Mouse (Mus musculus) olfactory bulb, adult 2 months (tissue): Measurements from ENCODE around the gene Arhgap21. TPM values are rescaled to one million over a fixed set of nuclear protein-coding genes. Genes with fewer than 3 reads are reported as not detected.

ENCODE experiments used
- H3K27ac ChIP-seq: fragments of 200-500 bp; 2 replicates; pipeline ENCODE4 v1.5.1; 2012; ENCODE audit warnings: low read depth, low read length; ENCODE audit not compliant: insufficient read depth
- H3K4me1 ChIP-seq: fragments of 200-500 bp; 2 replicates; pipeline ENCODE4 v1.6.1; 2012; ENCODE audit warnings: low read length; ENCODE audit not compliant: control insufficient read depth, insufficient read depth
- H3K4me3 ChIP-seq: fragments of 200-500 bp; 2 replicates; pipeline ENCODE4 v1.5.1; 2012; ENCODE audit warnings: mild to moderate bottlenecking, low read depth, low read length, moderate library complexity; ENCODE audit not compliant: insufficient read depth
- CTCF ChIP-seq: fragments of 200-500 bp; IDR thresholded peaks from 2 replicates; pipeline ENCODE4 v1.5.1; 2012; ENCODE audit warnings: low read depth, mild to moderate bottlenecking, low read length, moderate library complexity; ENCODE audit not compliant: insufficient read depth
- POLR2A ChIP-seq: fragments of 200-500 bp; IDR thresholded peaks from 2 replicates; pipeline ENCODE4 v1.6.1; 2012; ENCODE audit warnings: mild to moderate bottlenecking, low read depth, low read length, moderate library complexity; ENCODE audit not compliant: insufficient read depth
- WGBS: fragments of 180-500 bp; shearing (Covaris S2); methylation state at CpG from one replicate; pipeline ENCODE4 v1.1.7; 2018; 5-methylcytosine and 5-hydroxymethylcytosine counted together
- polyA plus RNA-seq: library from polyadenylated mRNA; stranded (reverse); fragments of >200 nt; gene quantifications from 2 replicates; pipeline ENCODE4 v1.2.4, GENCODE M21; 2012; ENCODE audit warnings: low replicate concordance; ENCODE audit not compliant: missing spikeins, insufficient read depth, insufficient read length

The Arhgap21 gene
- polyA plus RNA-seq, 1 experiment: not detected

GRCm38 (mm10) chr2:20947036-20947435, 21.6 kb downstream of the Arhgap21 start:
- Histone ChIP-seq H3K4me1 (peaks cover 2% of the 10 kb centered on the region; the same call in 1 of the 2 replicates), H3K27ac (no peak overlapping the region), H3K4me3 (no peak overlapping the region)
- WGBS: 76% methylated on average over 1 of the region's 1 CpGs
- no peak for TF ChIP-seq CTCF
- TF ChIP-seq POLR2A: no peak

GRCm38 (mm10) chr2:20945596-20945995, 23.1 kb downstream of the Arhgap21 start:
- Histone ChIP-seq H3K4me1 (peaks cover 2% of the 10 kb centered on the region; the same call in 1 of the 2 replicates), H3K4me3 (no peak overlapping the region), H3K27ac (no peak overlapping the region)
- 87% methylated on average over 5 of the region's 5 CpGs for WGBS
- no peak for TF ChIP-seq POLR2A
- TF ChIP-seq CTCF: no peak

GRCm38 (mm10) chr2:20943730-20944454, 24.8 kb downstream of the Arhgap21 start:
- 28% methylated on average over 7 of the region's 7 CpGs for WGBS
- Histone ChIP-seq H3K27ac (peak overlapping the region; percentile 58; the same call in 1 of the 2 replicates), H3K4me1 (peaks cover 2% of the 10 kb centered on the region; the same call in 1 of the 2 replicates), H3K4me3 (no peak overlapping the region)
- TF ChIP-seq POLR2A: no peak
- no peak for TF ChIP-seq CTCF

GRCm38 (mm10) chr2:20943222-20943621, 25.5 kb downstream of the Arhgap21 start:
- peak overlapping the region; percentile 58; the same call in 1 of the 2 replicates for H3K27ac ChIP-seq
- no peak overlapping the region for H3K4me3 ChIP-seq
- 1% methylated on average over 5 of the region's 5 CpGs for WGBS

GRCm38 (mm10) chr2:20942434-20943198, 26.1 kb downstream of the Arhgap21 start:
- Histone ChIP-seq H3K27ac (peak overlapping the region; percentile 31; the same call in 1 of the 2 replicates), H3K4me1 (peaks cover 2% of the 10 kb centered on the region; the same call in 1 of the 2 replicates), H3K4me3 (no peak overlapping the region)
- no peak for TF ChIP-seq POLR2A
- no peak for TF ChIP-seq CTCF
- WGBS: 55% methylated on average over 10 of the region's 10 CpGs

More at GRCm38 (mm10) chr2:20943222-20943621, 25.5 kb downstream of the Arhgap21 start:
- TF ChIP-seq POLR2A (no peak), CTCF (no peak)
- H3K4me1 ChIP-seq: peaks cover 2% of the 10 kb centered on the region; the same call in 1 of the 2 replicates

- no peak overlapping the region for H3K27ac ChIP-seq
- peaks cover 2% of the 10 kb centered on the region; the same call in 1 of the 2 replicates for H3K4me1 ChIP-seq
- no peak for TF ChIP-seq POLR2A
- TF ChIP-seq CTCF: no peak
- H3K4me3 ChIP-seq: no peak overlapping the region
Measured at GRCm38 (mm10) chr2:20941105-20941504, 27.6 kb downstream of the Arhgap21 start.

- Histone ChIP-seq H3K4me3 (no peak overlapping the region), H3K27ac (no peak overlapping the region), H3K4me1 (peaks cover 2% of the 10 kb centered on the region; the same call in 1 of the 2 replicates)
- 55% methylated on average over 3 of the region's 3 CpGs for WGBS
- TF ChIP-seq POLR2A (no peak), CTCF (no peak)
Measured at GRCm38 (mm10) chr2:20939367-20939766, 29.3 kb downstream of the Arhgap21 start.

GRCm38 (mm10) chr2:20936609-20937221, 32.0 kb downstream of the Arhgap21 start:
- Histone ChIP-seq H3K27ac (no peak overlapping the region), H3K4me3 (no peak overlapping the region), H3K4me1 (peaks cover 3% of the 10 kb centered on the region; the same call in 1 of the 2 replicates)
- WGBS: 85% methylated on average over 4 of the region's 4 CpGs
- TF ChIP-seq CTCF (no peak), POLR2A (no peak)

- Histone ChIP-seq H3K4me3 (no peak overlapping the region), H3K4me1 (peaks cover 3% of the 10 kb centered on the region; the same call in 1 of the 2 replicates), H3K27ac (no peak overlapping the region)
- no peak for TF ChIP-seq CTCF
- TF ChIP-seq POLR2A: no peak
- 90% methylated on average over 9 of the region's 9 CpGs for WGBS
Measured at GRCm38 (mm10) chr2:20934406-20934805, 34.3 kb downstream of the Arhgap21 start.
